In the genomic region with DNA sequence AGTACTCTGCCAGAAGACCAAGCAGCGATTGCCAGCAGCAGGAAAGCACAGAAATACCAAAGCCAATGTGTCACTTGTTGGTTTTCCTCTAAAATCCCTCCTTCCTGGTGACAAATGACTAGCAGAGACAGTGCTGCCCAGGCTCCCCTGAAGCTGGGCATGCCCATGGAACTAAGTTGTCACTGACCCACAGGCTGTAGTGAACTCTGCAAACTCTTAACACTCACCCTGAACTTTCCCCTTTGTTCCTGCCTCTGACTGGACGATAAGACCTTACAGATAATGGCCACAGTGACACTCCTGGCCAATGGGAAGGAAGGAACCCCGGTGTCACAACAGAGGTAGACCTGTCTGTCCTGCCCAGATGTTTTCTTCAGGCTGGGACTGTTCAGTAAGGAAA, we compare ENCODE assay signal across 19 mouse cellular contexts. TPM values are rescaled to one million over a fixed set of nuclear protein-coding genes. Genes with fewer than 3 reads are reported as not detected.
DNase-seq lines count a peak whose midpoint lies in the region; ATAC-seq and TF ChIP-seq lines count a peak whose summit lies in the region.
"Had no signal": no experiment of that assay in that cellular context is flagged by ENCODE, and none has a peak within 500 bp of the region (broad histone marks: within the 10 kb centered on the region; RNA-seq: fewer than 3 reads in every experiment).

No protein-coding gene starts in this region.

- TF ChIP-seq CTCF in liver, adult 2 months (IDR thresholded peaks at IDR 0.05; ENCODE audit: low read depth, low read length): no peak

- 0 out of 2 replicates have a peak overlapping the region, but pooled peaks have one; percentile 14 for H3K27ac ChIP-seq in heart, embryonic 16.5 days (ENCODE audit: low read length)
- H3K27ac ChIP-seq in liver, adult 2 months (replicated peaks; ENCODE audit: insufficient read depth, low read depth, low read length): peak overlapping the region; percentile 49; the same call in 1 of the 2 replicates
- no peak overlapping the region for H3K27ac ChIP-seq in forebrain, embryonic 14.5 days (ENCODE audit: low read depth, low read length)
- H3K27ac ChIP-seq: left cerebral cortex, adult 2 months; limb, embryonic 13.5 days; midbrain, embryonic 12.5 days had no signal

- WGBS in heart, embryonic 16.5 days: 38% methylated on average over 3 of the region's 3 CpGs
- 8% methylated on average over 3 of the region's 3 CpGs for WGBS in liver, adult 2 months
- 87% methylated on average over 3 of the region's 3 CpGs for WGBS in forebrain, embryonic 14.5 days

- H3K9me3 ChIP-seq in heart, embryonic 16.5 days (replicated peaks; ENCODE audit: control insufficient read depth, low read length): no peaks in the 10 kb centered on the region; the same call in 1 of the 2 replicates
- H3K9me3 ChIP-seq in forebrain, embryonic 14.5 days (replicated peaks; ENCODE audit: control insufficient read depth, low read length): no peaks in the 10 kb centered on the region
- H3K9me3 ChIP-seq: limb, embryonic 13.5 days; midbrain, embryonic 12.5 days had no signal

- intact Hi-C loops in heart, postnatal 25 days (cut with DNase I): no loop called here

- H3K9ac ChIP-seq in heart, embryonic 16.5 days (ENCODE audit: low read length): no peak overlapping the region; the same call in 1 of the 2 replicates
- no peak overlapping the region for H3K9ac ChIP-seq in liver, adult 2 months (ENCODE audit: low read depth, low read length)
- no peak overlapping the region for H3K9ac ChIP-seq in forebrain, embryonic 14.5 days (ENCODE audit: low read length)
- H3K9ac ChIP-seq: limb, embryonic 13.5 days; midbrain, embryonic 12.5 days had no signal

- H3K79me2 ChIP-seq in liver, adult 2 months (ENCODE audit: control insufficient read depth, insufficient read depth, low read length): peaks cover 30% of the 10 kb centered on the region

- H3K4me1 ChIP-seq in heart, embryonic 16.5 days (ENCODE audit: control insufficient read depth, insufficient read depth, low read length): peaks cover 65% of the 10 kb centered on the region
- H3K4me1 ChIP-seq in liver, adult 2 months (ENCODE audit: control insufficient read depth, insufficient read depth, low read length): peaks cover 16% of the 10 kb centered on the region
- peaks cover 8% of the 10 kb centered on the region for H3K4me1 ChIP-seq in forebrain, embryonic 14.5 days (ENCODE audit: control insufficient read depth, insufficient read depth, low read length)
- H3K4me1 ChIP-seq: midbrain, embryonic 12.5 days had no signal

- no peak overlapping the region for H3K4me3 ChIP-seq in heart, embryonic 16.5 days (ENCODE audit: low read length)
- no peak overlapping the region for H3K4me3 ChIP-seq in liver, adult 2 months (ENCODE audit: insufficient read depth, low read depth, low read length)
- no peak overlapping the region for H3K4me3 ChIP-seq in forebrain, embryonic 14.5 days (ENCODE audit: low read depth, low read length)
- H3K4me3 ChIP-seq: left cerebral cortex, adult 2 months; limb, embryonic 13.5 days; midbrain, embryonic 12.5 days had no signal

- ATAC-seq in heart, embryonic 16.5 days (replicated peaks; ENCODE audit: extremely low read depth, insufficient read depth, low FRiP score): no peak
- ATAC-seq in forebrain, embryonic 14.5 days: no peak
- ATAC-seq: hindbrain, embryonic 16.5 days had no signal

- peaks cover 3% of the 10 kb centered on the region; the same call in 1 of the 2 replicates for H3K36me3 ChIP-seq in heart, embryonic 16.5 days (ENCODE audit: control insufficient read depth, insufficient read depth)
- no peaks in the 10 kb centered on the region; the same call in 1 of the 2 replicates for H3K36me3 ChIP-seq in liver, adult 2 months (ENCODE audit: control insufficient read depth, insufficient read depth, low read length)
- no peaks in the 10 kb centered on the region for H3K36me3 ChIP-seq in forebrain, embryonic 14.5 days (ENCODE audit: control insufficient read depth, insufficient read depth, low read length)
- H3K36me3 ChIP-seq: midbrain, embryonic 12.5 days had no signal

- TF ChIP-seq POLR2A in liver, adult 2 months (IDR thresholded peaks at IDR 0.05; ENCODE audit: extremely low read depth, insufficient read depth, low read length): no peak

- DNase-seq in adrenal gland, postnatal 14 days: peak; percentile 29
- no peak for DNase-seq in adrenal gland, adult 8-10 months
- DNase-seq in heart, postnatal 25 days (ENCODE audit: low spot score): no peak
- DNase-seq in liver, adult 2 months (ENCODE audit: extremely low read depth, low read depth, low spot score): peak; percentile 97
- DNase-seq in testis, postnatal 10 days (ENCODE audit: low spot score): no peak
- DNase-seq in natural killer cell, adult 2 months (ENCODE audit: low spot score in 2 of 2): no peak
- no peak for DNase-seq in forebrain, embryonic 14.5 days (ENCODE audit: low spot score)
- DNase-seq: cerebellum, adult 8-10 months; kidney, adult 9 months; thymus, postnatal 25 days had no signal

- H3K4me2 ChIP-seq in heart, embryonic 16.5 days (ENCODE audit: low read depth, low read length): 0 out of 2 replicates have a peak overlapping the region, but pooled peaks have one; percentile 18
- H3K4me2 ChIP-seq in forebrain, embryonic 14.5 days (ENCODE audit: low read length): no peak overlapping the region
- H3K4me2 ChIP-seq: limb, embryonic 13.5 days; midbrain, embryonic 12.5 days had no signal

- no peaks in the 10 kb centered on the region for H3K27me3 ChIP-seq in heart, embryonic 16.5 days (ENCODE audit: control insufficient read depth, insufficient read depth, low read length)
- no peaks in the 10 kb centered on the region for H3K27me3 ChIP-seq in liver, adult 2 months (ENCODE audit: control insufficient read depth, insufficient read depth, low read length)
- no peaks in the 10 kb centered on the region for H3K27me3 ChIP-seq in forebrain, embryonic 14.5 days (replicated peaks; ENCODE audit: control insufficient read depth, insufficient read depth, low read length)
- H3K27me3 ChIP-seq: limb, embryonic 13.5 days; midbrain, embryonic 12.5 days had no signal

RNA-seq across cellular contexts. Expression of a gene that starts 43.3 kb away (rescaled TPM):
- total RNA-seq in adrenal gland, postnatal 14 days (2021): not detected in 2 replicates
- not detected for total RNA-seq in adrenal gland, adult 8-10 months (2022)
- polyA plus RNA-seq in heart, embryonic 16.5 days (2015; fragmentation: Nextera tagmentation; extraction: Ambion mirVana): not detected in 2 replicates
- not detected for total RNA-seq in heart, postnatal 25 days (2021)
- not detected in 2 replicates for total RNA-seq in liver, adult 2 months (2014; rRNA removed)
- not detected in 2 replicates for polyA plus RNA-seq in liver, adult 2 months (2012; rRNA removed)
- polyA plus RNA-seq in forebrain, embryonic 14.5 days (2014; fragmentation: Nextera tagmentation; extraction: Ambion mirVana): not detected in 2 replicates
- total RNA-seq: ES-E14; layer of hippocampus, adult 18-20 months; left cerebral cortex, adult 2 months had no signal
- polyA plus RNA-seq: frontal cortex, adult 2 months; gonadal fat pad, adult 2 months; hindbrain, embryonic 16.5 days; limb, embryonic 13.5 days; midbrain, embryonic 12.5 days had no signal

RNA-seq across cellular contexts. Expression of a gene that starts 53.7 kb away (rescaled TPM):
- 45.0 and 50.3 TPM in 2 replicates for total RNA-seq in adrenal gland, postnatal 14 days (2021)
- total RNA-seq in adrenal gland, adult 8-10 months (2022): 10 to 100 TPM; 32.9 to 91.3 (median 59.6) TPM
- polyA plus RNA-seq in heart, embryonic 16.5 days (2015; fragmentation: Nextera tagmentation; extraction: Ambion mirVana): 7.2 and 8.0 TPM in 2 replicates
- 10 to 100 TPM; 16.0 to 19.5 TPM for total RNA-seq in heart, postnatal 25 days (2021)
- total RNA-seq in liver, adult 2 months (2014; rRNA removed): 8.4 and 9.0 TPM in 2 replicates
- polyA plus RNA-seq in liver, adult 2 months (2012; rRNA removed): 4.3 and 5.7 TPM in 2 replicates
- 8.7 and 9.5 TPM in 2 replicates for polyA plus RNA-seq in forebrain, embryonic 14.5 days (2014; fragmentation: Nextera tagmentation; extraction: Ambion mirVana)

RNA-seq across cellular contexts. Expression of a gene that starts 53.9 kb away (rescaled TPM):
- total RNA-seq in adrenal gland, postnatal 14 days (2021): 9.5 and 52.8 TPM in 2 replicates
- total RNA-seq in adrenal gland, adult 8-10 months (2022): 10 to 100 TPM; 11.2 to 25.6 (median 20.1) TPM
- polyA plus RNA-seq in heart, embryonic 16.5 days (2015; fragmentation: Nextera tagmentation; extraction: Ambion mirVana): 5.4 and 6.4 TPM in 2 replicates
- total RNA-seq in heart, postnatal 25 days (2021): 1 to 10 TPM; 3.1 to 3.8 TPM
- total RNA-seq in liver, adult 2 months (2014; rRNA removed): 1,501 and 1,754 TPM in 2 replicates
- 105 and 134 TPM in 2 replicates for polyA plus RNA-seq in liver, adult 2 months (2012; rRNA removed)
- polyA plus RNA-seq in forebrain, embryonic 14.5 days (2014; fragmentation: Nextera tagmentation; extraction: Ambion mirVana): 13.1 TPM in 2 replicates

Comparison
In these comparisons a context has a peak if more than half of its experiments do, and no peak if none do; other contexts are left out.
1. DNase-seq: peak in adrenal gland, postnatal 14 days (single experiment) and liver, adult 2 months (single experiment); none in adrenal gland, adult 8-10 months (single experiment), heart, postnatal 25 days (single experiment), testis, postnatal 10 days (single experiment), natural killer cell, adult 2 months (0 of 2) and forebrain, embryonic 14.5 days (single experiment).
2. RNA of a gene that starts 53.9 kb away (total RNA-seq): 1,501 to 1,754 TPM in liver, adult 2 months; 9.5 to 52.8 TPM in adrenal gland, postnatal 14 days, 11.2 to 25.6 TPM in adrenal gland, adult 8-10 months and 3.1 to 3.8 TPM in heart, postnatal 25 days; every median in the first group is over 10 times any median in the second.